Mouse (Mus musculus): Measurements from ENCODE around the gene Sept11.

DNA sequence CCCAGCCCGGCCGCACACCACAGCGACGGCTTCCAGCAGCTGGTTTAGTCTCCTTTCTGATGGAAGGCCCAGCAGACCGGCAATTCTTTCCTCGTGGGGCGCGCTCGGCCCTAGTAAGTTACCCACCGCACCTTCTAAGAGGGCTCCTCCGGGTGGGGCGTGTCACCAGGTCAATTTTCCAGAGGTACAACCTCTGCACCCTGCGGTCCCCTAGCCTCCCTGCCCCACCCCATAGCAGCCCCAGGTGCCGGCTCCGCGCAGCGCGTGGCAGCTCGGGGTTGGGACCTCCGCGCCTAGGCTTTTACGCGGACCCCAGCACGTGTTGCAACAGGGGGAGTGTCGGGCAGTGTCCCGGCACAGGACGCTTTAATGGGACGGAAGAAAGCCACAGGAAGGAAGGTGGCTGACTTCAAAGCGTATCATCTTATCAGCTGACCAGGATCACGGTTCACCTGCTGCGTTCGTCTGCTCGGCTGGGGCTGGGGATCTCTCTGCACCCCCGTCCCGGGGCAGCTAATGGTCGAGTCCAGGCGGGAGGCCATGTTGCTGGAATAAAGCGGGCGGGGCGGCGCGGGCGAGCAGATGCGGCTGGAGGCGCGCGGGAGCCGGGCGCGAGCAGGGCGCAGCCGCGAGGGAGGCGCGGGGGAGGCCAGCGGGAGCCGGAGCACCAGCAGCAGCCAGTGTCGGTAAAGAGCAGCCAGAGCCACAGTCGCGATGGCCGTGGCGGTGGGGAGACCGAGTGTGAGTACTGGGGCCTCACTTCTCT lies at the start of gene Sept11:
- TF ChIP-seq GATA1 (IDR thresholded peaks at IDR 0.05; ENCODE audit: borderline replicate concordance, low read length) (no peak), FLI1 (IDR thresholded peaks at IDR 0.05; ENCODE audit: low read length) (no peak)
